In the genomic region with DNA sequence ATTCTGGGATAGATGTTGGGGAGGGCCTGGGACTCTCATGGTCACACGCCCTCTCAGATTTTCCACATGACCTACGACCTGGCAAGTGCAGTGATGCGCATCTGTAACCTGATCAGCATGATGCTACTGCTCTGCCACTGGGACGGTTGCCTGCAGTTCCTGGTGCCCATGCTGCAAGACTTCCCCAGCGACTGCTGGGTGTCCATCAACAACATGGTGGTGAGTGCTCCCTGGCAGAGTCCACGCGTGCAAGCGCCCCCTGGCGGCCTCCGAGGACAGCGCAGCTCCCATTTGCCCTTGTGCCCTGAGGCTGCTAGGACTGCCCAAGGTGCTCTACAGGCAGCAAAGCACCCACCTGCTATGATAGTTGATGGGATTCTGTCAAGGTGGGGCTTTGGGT, we compare ENCODE assay signal across 9 mouse cellular contexts. TPM values are rescaled to one million over a fixed set of nuclear protein-coding genes. Genes with fewer than 3 reads are reported as not detected.
A peak's percentile ranks its signal among the peaks of the same experiment; 100 is the strongest.
DNase-seq lines count a peak whose midpoint lies in the region; ATAC-seq and TF ChIP-seq lines count a peak whose summit lies in the region.
"Had no signal": no experiment of that assay in that cellular context is flagged by ENCODE, and none has a peak within 500 bp of the region (broad histone marks: within the 10 kb centered on the region; RNA-seq: fewer than 3 reads in every experiment).

No protein-coding gene starts in this region.

- no peaks in the 10 kb centered on the region for H3K36me3 ChIP-seq in heart, postnatal 0 days (replicated peaks; ENCODE audit: control insufficient read depth, insufficient read depth, low read length)
- no peaks in the 10 kb centered on the region for H3K36me3 ChIP-seq in heart, embryonic 11.5 days (ENCODE audit: control insufficient read depth, insufficient read depth, low read length)
- H3K36me3 ChIP-seq in ES-Bruce4 (ENCODE audit: control insufficient read depth, insufficient read depth, low read length, poor library complexity, severe bottlenecking): no peaks in the 10 kb centered on the region
- H3K36me3 ChIP-seq in kidney, postnatal 0 days (ENCODE audit: insufficient read depth, low read length): no peaks in the 10 kb centered on the region
- H3K36me3 ChIP-seq: limb, embryonic 12.5 days had no signal

- no peak overlapping the region for H3K27ac ChIP-seq in heart, postnatal 0 days (ENCODE audit: low read depth)
- H3K27ac ChIP-seq in heart, embryonic 11.5 days (ENCODE audit: low read depth, low read length): no peak overlapping the region
- no peak overlapping the region for H3K27ac ChIP-seq in ES-Bruce4 (ENCODE audit: insufficient read depth, low read length)
- H3K27ac ChIP-seq in kidney, postnatal 0 days: no peak overlapping the region
- H3K27ac ChIP-seq: limb, embryonic 12.5 days had no signal

- H3K27me3 ChIP-seq in heart, postnatal 0 days (ENCODE audit: control insufficient read depth, insufficient read depth, low read length): no peaks in the 10 kb centered on the region
- no peaks in the 10 kb centered on the region; the same call in 1 of the 2 replicates for H3K27me3 ChIP-seq in heart, embryonic 11.5 days (ENCODE audit: control insufficient read depth, insufficient read depth, low read length)
- H3K27me3 ChIP-seq in ES-Bruce4 (ENCODE audit: control insufficient read depth, insufficient read depth, low read length, poor library complexity, severe bottlenecking): no peaks in the 10 kb centered on the region
- no peaks in the 10 kb centered on the region for H3K27me3 ChIP-seq in kidney, postnatal 0 days (ENCODE audit: insufficient read depth, low read length)

- TF ChIP-seq POLR2A in ES-Bruce4 (IDR thresholded peaks at IDR 0.05; ENCODE audit: insufficient read depth, low read length): no peak

- no peak for TF ChIP-seq EP300 in heart, postnatal 0 days (IDR thresholded peaks at IDR 0.05; ENCODE audit: low read depth)
- no peak for TF ChIP-seq EP300 in ES-Bruce4 (IDR thresholded peaks at IDR 0.05; ENCODE audit: insufficient read depth, low read depth, low read length)

- H3K4me2 ChIP-seq in heart, postnatal 0 days (ENCODE audit: low read depth, low read length): no peak overlapping the region
- no peak overlapping the region for H3K4me2 ChIP-seq in heart, embryonic 11.5 days
- no peak overlapping the region for H3K4me2 ChIP-seq in kidney, postnatal 0 days (ENCODE audit: low read length)
- H3K4me2 ChIP-seq: limb, embryonic 12.5 days had no signal

- TF ChIP-seq CTCF in heart, postnatal 0 days (IDR thresholded peaks at IDR 0.05; ENCODE audit: low read depth): peak; percentile 44
- TF ChIP-seq CTCF in ES-Bruce4 (IDR thresholded peaks at IDR 0.05; ENCODE audit: low read depth, low read length): peak; percentile 84
- TF ChIP-seq CTCF in kidney, postnatal 0 days (IDR thresholded peaks at IDR 0.05; ENCODE audit: low read depth): peak; percentile 79

- no peak for DNase-seq in heart, postnatal 0 days (ENCODE audit: low spot score)
- DNase-seq in cerebellum, postnatal 36 days: peak; percentile 53 to 66
- DNase-seq in kidney, postnatal 0 days (ENCODE audit: low spot score): peak; percentile 71
- DNase-seq in right cerebral cortex, postnatal 36 days (ENCODE audit: low spot score in 2 of 2): no peak

- H3K4me3 ChIP-seq in heart, postnatal 0 days (ENCODE audit: low read depth, low read length): no peak overlapping the region
- H3K4me3 ChIP-seq in heart, embryonic 11.5 days (ENCODE audit: low read depth, low read length): no peak overlapping the region
- H3K4me3 ChIP-seq in ES-Bruce4 (ENCODE audit: low read depth, low read length): no peak overlapping the region
- H3K4me3 ChIP-seq in kidney, postnatal 0 days (replicated peaks; ENCODE audit: low read depth, low read length): no peak overlapping the region
- H3K4me3 ChIP-seq: limb, embryonic 12.5 days had no signal

- no peaks in the 10 kb centered on the region for H3K9me3 ChIP-seq in heart, postnatal 0 days (replicated peaks; ENCODE audit: control insufficient read depth, low read length)
- no peaks in the 10 kb centered on the region for H3K9me3 ChIP-seq in heart, embryonic 11.5 days (replicated peaks; ENCODE audit: control insufficient read depth, low read length)
- H3K9me3 ChIP-seq in ES-Bruce4 (replicated peaks; ENCODE audit: control insufficient read depth, insufficient read depth, low read length, poor library complexity, severe bottlenecking): no peaks in the 10 kb centered on the region
- H3K9me3 ChIP-seq in kidney, postnatal 0 days (replicated peaks; ENCODE audit: low read length): no peaks in the 10 kb centered on the region

- no peak overlapping the region for H3K9ac ChIP-seq in heart, postnatal 0 days (replicated peaks; ENCODE audit: low read depth, low read length)
- no peak overlapping the region for H3K9ac ChIP-seq in heart, embryonic 11.5 days (ENCODE audit: low read depth, low read length)
- H3K9ac ChIP-seq in ES-Bruce4 (ENCODE audit: low read depth, poor library complexity, severe bottlenecking): no peak overlapping the region
- H3K9ac ChIP-seq in kidney, postnatal 0 days (ENCODE audit: low read depth, low read length): no peak overlapping the region
- H3K9ac ChIP-seq: limb, embryonic 12.5 days had no signal

- 41% methylated on average over 11 of the region's 11 CpGs for WGBS in heart, postnatal 0 days
- 40% methylated on average over 11 of the region's 11 CpGs for WGBS in heart, embryonic 11.5 days (ENCODE audit: insufficient replicate concordance)
- 18% methylated on average over 11 of the region's 11 CpGs for WGBS in kidney, postnatal 0 days

- no peak for ATAC-seq in heart, postnatal 0 days (ENCODE audit: insufficient read depth, low read depth)
- ATAC-seq in heart, embryonic 11.5 days (replicated peaks; ENCODE audit: insufficient number of reproducible peaks, low FRiP score, low TSS enrichment): no peak
- peak; percentile 76 for ATAC-seq in kidney, postnatal 0 days (replicated peaks; ENCODE audit: low FRiP score, low read depth)
- ATAC-seq in megakaryocyte progenitor cell, adult 5-6 weeks (replicated peaks; ENCODE audit: poor library complexity): peak; percentile 88
- ATAC-seq in frontal cortex, adult (ENCODE audit: low TSS enrichment): no peak

- H3K4me1 ChIP-seq in heart, postnatal 0 days (ENCODE audit: control insufficient read depth, insufficient read depth): peaks cover 18% of the 10 kb centered on the region
- H3K4me1 ChIP-seq in heart, embryonic 11.5 days (ENCODE audit: control insufficient read depth, insufficient read depth, low read length): no peaks in the 10 kb centered on the region
- no peaks in the 10 kb centered on the region for H3K4me1 ChIP-seq in ES-Bruce4 (ENCODE audit: control insufficient read depth, insufficient read depth, low read length)
- no peaks in the 10 kb centered on the region; the same call in 1 of the 2 replicates for H3K4me1 ChIP-seq in kidney, postnatal 0 days (replicated peaks; ENCODE audit: insufficient read depth, low read length)
- H3K4me1 ChIP-seq: limb, embryonic 12.5 days had no signal

RNA-seq across cellular contexts. Expression of a gene that starts 9.7 kb away (rescaled TPM):
- 3.5 and 5.5 TPM in 2 replicates for total RNA-seq in heart, postnatal 0 days (2014; rRNA removed; ENCODE audit: low replicate concordance)
- polyA plus RNA-seq in heart, postnatal 0 days (2015; fragmentation: Nextera tagmentation; extraction: Ambion mirVana): 0.40 and 0.45 TPM in 2 replicates
- 0.13 and 0.14 TPM in 2 replicates for polyA plus RNA-seq in heart, embryonic 11.5 days (2014; fragmentation: Nextera tagmentation; extraction: Ambion mirVana)
- polyA plus RNA-seq in ES-Bruce4 (2011; ENCODE audit: insufficient read depth, insufficient read length, low read depth, missing spikeins): 7.3 and 8.4 TPM in 2 replicates
- 0.17 and 0.28 TPM in 2 replicates for polyA plus RNA-seq in kidney, postnatal 0 days (2015; fragmentation: Nextera tagmentation; extraction: Ambion mirVana)
- not detected in 2 replicates for total RNA-seq in megakaryocyte progenitor cell, adult 5-6 weeks (2015)
- total RNA-seq in megakaryocyte progenitor cell, adult 5-6 weeks (2017): not detected in 2 replicates

RNA-seq across cellular contexts. Expression of a gene that starts 20.3 kb away (rescaled TPM):
- total RNA-seq in heart, postnatal 0 days (2014; rRNA removed; ENCODE audit: low replicate concordance): 36.9 and 56.2 TPM in 2 replicates
- polyA plus RNA-seq in heart, postnatal 0 days (2015; fragmentation: Nextera tagmentation; extraction: Ambion mirVana): 25.1 and 26.3 TPM in 2 replicates
- 22.7 and 23.6 TPM in 2 replicates for polyA plus RNA-seq in heart, embryonic 11.5 days (2014; fragmentation: Nextera tagmentation; extraction: Ambion mirVana)
- 21.9 and 23.0 TPM in 2 replicates for polyA plus RNA-seq in ES-Bruce4 (2011; ENCODE audit: insufficient read depth, insufficient read length, low read depth, missing spikeins)
- 37.9 and 38.5 TPM in 2 replicates for polyA plus RNA-seq in kidney, postnatal 0 days (2015; fragmentation: Nextera tagmentation; extraction: Ambion mirVana)
- total RNA-seq in megakaryocyte progenitor cell, adult 5-6 weeks (2015): 36.9 and 46.9 TPM in 2 replicates
- 10.8 and 14.6 TPM in 2 replicates for total RNA-seq in megakaryocyte progenitor cell, adult 5-6 weeks (2017)

RNA-seq across cellular contexts. Expression of a gene that starts 21.8 kb away (rescaled TPM):
- 1,449 and 1,606 TPM in 2 replicates for total RNA-seq in heart, postnatal 0 days (2014; rRNA removed; ENCODE audit: low replicate concordance)
- polyA plus RNA-seq in heart, postnatal 0 days (2015; fragmentation: Nextera tagmentation; extraction: Ambion mirVana): 1,256 and 1,260 TPM in 2 replicates
- 1,233 and 1,252 TPM in 2 replicates for polyA plus RNA-seq in heart, embryonic 11.5 days (2014; fragmentation: Nextera tagmentation; extraction: Ambion mirVana)
- 445 and 449 TPM in 2 replicates for polyA plus RNA-seq in ES-Bruce4 (2011; ENCODE audit: insufficient read depth, insufficient read length, low read depth, missing spikeins)
- polyA plus RNA-seq in kidney, postnatal 0 days (2015; fragmentation: Nextera tagmentation; extraction: Ambion mirVana): 1,067 and 1,079 TPM in 2 replicates
- total RNA-seq in megakaryocyte progenitor cell, adult 5-6 weeks (2015): 441 and 471 TPM in 2 replicates
- 272 TPM in 2 replicates for total RNA-seq in megakaryocyte progenitor cell, adult 5-6 weeks (2017)

RNA-seq across cellular contexts. Expression of a gene that starts 28.8 kb away (rescaled TPM):
- not detected in 2 replicates for total RNA-seq in heart, postnatal 0 days (2014; rRNA removed; ENCODE audit: low replicate concordance)
- polyA plus RNA-seq in heart, postnatal 0 days (2015; fragmentation: Nextera tagmentation; extraction: Ambion mirVana): 0.14 TPM in 1 of 2 replicates, not detected in the other
- polyA plus RNA-seq in heart, embryonic 11.5 days (2014; fragmentation: Nextera tagmentation; extraction: Ambion mirVana): 0.26 TPM in 1 of 2 replicates, not detected in the other
- 1.0 and 1.2 TPM in 2 replicates for polyA plus RNA-seq in ES-Bruce4 (2011; ENCODE audit: insufficient read depth, insufficient read length, low read depth, missing spikeins)
- 0.11 and 0.36 TPM in 2 replicates for polyA plus RNA-seq in kidney, postnatal 0 days (2015; fragmentation: Nextera tagmentation; extraction: Ambion mirVana)
- not detected in 2 replicates for total RNA-seq in megakaryocyte progenitor cell, adult 5-6 weeks (2015)
- not detected in 2 replicates for total RNA-seq in megakaryocyte progenitor cell, adult 5-6 weeks (2017)

RNA-seq across cellular contexts. Expression of a gene that starts 37.3 kb away (rescaled TPM):
- 2.4 and 2.5 TPM in 2 replicates for total RNA-seq in heart, postnatal 0 days (2014; rRNA removed; ENCODE audit: low replicate concordance)
- 2.1 and 2.8 TPM in 2 replicates for polyA plus RNA-seq in heart, postnatal 0 days (2015; fragmentation: Nextera tagmentation; extraction: Ambion mirVana)
- polyA plus RNA-seq in heart, embryonic 11.5 days (2014; fragmentation: Nextera tagmentation; extraction: Ambion mirVana): 0.40 and 1.0 TPM in 2 replicates
- polyA plus RNA-seq in ES-Bruce4 (2011; ENCODE audit: insufficient read depth, insufficient read length, low read depth, missing spikeins): 2.8 and 3.6 TPM in 2 replicates
- 0.34 and 0.50 TPM in 2 replicates for polyA plus RNA-seq in kidney, postnatal 0 days (2015; fragmentation: Nextera tagmentation; extraction: Ambion mirVana)
- total RNA-seq in megakaryocyte progenitor cell, adult 5-6 weeks (2015): 0.29 and 0.49 TPM in 2 replicates
- total RNA-seq in megakaryocyte progenitor cell, adult 5-6 weeks (2017): 1.1 and 2.8 TPM in 2 replicates

Comparison
In these comparisons a context has a peak if more than half of its experiments do, and no peak if none do; other contexts are left out.
1. ATAC-seq: peak in kidney, postnatal 0 days (single experiment) and megakaryocyte progenitor cell, adult 5-6 weeks (single experiment); none in heart, postnatal 0 days (single experiment), heart, embryonic 11.5 days (single experiment) and frontal cortex, adult (single experiment).
2. DNase-seq: peak in cerebellum, postnatal 36 days (2 of 2) and kidney, postnatal 0 days (single experiment); none in heart, postnatal 0 days (single experiment) and right cerebral cortex, postnatal 36 days (0 of 2).
3. Peak in every context shown above with its lines, with median percentiles within 50 percentile points of each other: CTCF ChIP-seq.